Mouse (Mus musculus) MEL (cell line): ENCODE measurements around the gene Svs1.

Experiments used
- CHD2 ChIP-seq: IDR thresholded peaks from 2 replicates; pipeline ENCODE4 v1.6.1; 2011; ENCODE audit warnings: low read length, improper control_type of control experiment
- CTCF ChIP-seq, 3 experiments: IDR thresholded peaks in 2 of 3; conservative IDR thresholded peaks in 1 of 3; 2 replicates each; pipeline ENCODE4 v1.5.1; 2011 to 2012; ENCODE audit warnings: low read length in 3 of 3, low read depth in 2 of 3, mild to moderate bottlenecking in 2 of 3, improper control_type of control experiment in 1 of 3, inconsistent platforms in 1 of 3, mixed read lengths in 1 of 3, moderate library complexity in 1 of 3; ENCODE audit not compliant: control insufficient read depth in 1 of 3, insufficient read depth in 1 of 3, poor library complexity in 1 of 3, severe bottlenecking in 1 of 3
- EP300 ChIP-seq, 2 experiments: IDR thresholded peaks; 2 replicates each; pipeline ENCODE4 v1.6.1; 2011; ENCODE audit warnings: improper control_type of control experiment in 2 of 2, low read length in 2 of 2, low read depth in 1 of 2, mild to moderate bottlenecking in 1 of 2
- KAT2A ChIP-seq: conservative IDR thresholded peaks from 2 replicates; pipeline ENCODE4 v1.6.1; 2012; ENCODE audit warnings: low read depth, low read length, improper control_type of control experiment, inconsistent platforms
- MAFK ChIP-seq: IDR thresholded peaks from 2 replicates; pipeline ENCODE4 v1.6.1; 2011; ENCODE audit warnings: low read depth, mild to moderate bottlenecking, low read length, improper control_type of control experiment, borderline replicate concordance
- MXI1 ChIP-seq: IDR thresholded peaks from 2 replicates; pipeline ENCODE4 v1.6.1; 2011; ENCODE audit warnings: mild to moderate bottlenecking, low read depth, low read length, improper control_type of control experiment
- POLR2A ChIP-seq, 2 experiments: IDR thresholded peaks; 2 replicates each; pipeline ENCODE4 v1.6.1; 2011 to 2012; ENCODE audit warnings: low read length in 2 of 2, mild to moderate bottlenecking in 2 of 2, control low read depth in 1 of 2, improper control_type of control experiment in 1 of 2, low read depth in 1 of 2, moderate library complexity in 1 of 2; ENCODE audit not compliant: control insufficient read depth in 1 of 2, insufficient read depth in 1 of 2, poor library complexity in 1 of 2
- RAD21 ChIP-seq: IDR thresholded peaks from 2 replicates; pipeline ENCODE4 v1.6.1; 2011; ENCODE audit warnings: mild to moderate bottlenecking, low read depth, low read length, improper control_type of control experiment
- TAL1 ChIP-seq: IDR thresholded peaks from 2 replicates; pipeline ENCODE4 v1.6.1; 2012; ENCODE audit warnings: mild to moderate bottlenecking, inconsistent platforms, low read length, moderate library complexity, mixed read lengths
- USF2 ChIP-seq, 2 experiments: IDR thresholded peaks; 2 replicates each; pipeline ENCODE4 v1.6.1; 2011 to 2012; ENCODE audit warnings: improper control_type of control experiment in 2 of 2, low read length in 2 of 2, borderline replicate concordance in 1 of 2, inconsistent platforms in 1 of 2, low read depth in 1 of 2, mild to moderate bottlenecking in 1 of 2; ENCODE audit not compliant: insufficient read depth in 1 of 2
- ZNF384 ChIP-seq: IDR thresholded peaks from 2 replicates; pipeline ENCODE4 v1.6.1; 2012; ENCODE audit warnings: low read depth, mild to moderate bottlenecking, inconsistent platforms, low read length, improper control_type of control experiment

- TF ChIP-seq MXI1, result no peak
- no peak for TF ChIP-seq CHD2
- TF ChIP-seq POLR2A (IDR thresholded peaks at IDR 0.05; ENCODE audit: control insufficient read depth in 1 of 2, insufficient read depth in 1 of 2, low read depth in 1 of 2, low read length in 2 of 2, poor library complexity in 1 of 2), result no peak
- no peak for TF ChIP-seq MAFK
- TF ChIP-seq EP300 (IDR thresholded peaks at IDR 0.05; ENCODE audit: low read depth in 1 of 2, low read length in 2 of 2), result no peak
- no peak for TF ChIP-seq ZNF384
- TF ChIP-seq USF2 (IDR thresholded peaks at IDR 0.05; ENCODE audit: borderline replicate concordance in 1 of 2, insufficient read depth in 1 of 2, low read depth in 1 of 2, low read length in 2 of 2), result no peak
- no peak for TF ChIP-seq TAL1
- no peak for TF ChIP-seq CTCF (IDR thresholded peaks at IDR 0.05 in 2 of 3, conservative IDR thresholded peaks at IDR 0.05 in 1 of 3; ENCODE audit: control insufficient read depth in 1 of 3, insufficient read depth in 1 of 3, low read depth in 2 of 3, low read length in 3 of 3, poor library complexity in 1 of 3, severe bottlenecking in 1 of 3)
- TF ChIP-seq KAT2A, result no peak
- TF ChIP-seq RAD21, result no peak
These were observed 16.7 kb downstream of the Svs1 start for GRCm38 (mm10) chr6:49003381-49003780.
